Mouse (Mus musculus): ENCODE data around the gene Ank3. TPM values are rescaled to one million over a fixed set of nuclear protein-coding genes. Genes with fewer than 3 reads are reported as not detected.

Gene Ank3
- polyA plus RNA-seq, 1 experiment: 1.2 TPM

- Histone ChIP-seq H3K27ac (ENCODE audit: insufficient read depth, low read length) (no peak overlapping the region), H3K27me3 (ENCODE audit: control insufficient read depth, insufficient read depth, low read length) (no peaks in the 10 kb centered on the region), H3K4me3 (ENCODE audit: extremely low read depth, insufficient read depth, insufficient read length) (no peak overlapping the region), H3K36me3 (ENCODE audit: control insufficient read depth, insufficient read depth, low read length) (no peaks in the 10 kb centered on the region), H3K4me1 (ENCODE audit: control insufficient read depth, insufficient read depth, insufficient read length) (no peaks in the 10 kb centered on the region)
- DNase-seq (ENCODE audit: low read depth in 1 of 2, low spot score in 2 of 2): no peak
- WGBS: 87% methylated on average over 11 of the region's 11 CpGs
- no peak for TF ChIP-seq POLR2A (IDR thresholded peaks at IDR 0.05; ENCODE audit: low read depth, low read length)
- TF ChIP-seq CTCF (IDR thresholded peaks at IDR 0.05; ENCODE audit: extremely low read depth, insufficient read depth, insufficient read length, insufficient replicate concordance): no peak
Observed at GRCm38 (mm10) chr10:69753464-69753863, 354.9 kb downstream of the Ank3 start.

- WGBS: 70% methylated on average over 4 of the region's 4 CpGs
- H3K4me3 ChIP-seq (ENCODE audit: extremely low read depth, insufficient read depth, insufficient read length): no peak overlapping the region
- no peak overlapping the region for H3K27ac ChIP-seq (ENCODE audit: insufficient read depth, low read length)
- H3K27me3 ChIP-seq (ENCODE audit: control insufficient read depth, insufficient read depth, low read length): no peaks in the 10 kb centered on the region
- no peak for DNase-seq (ENCODE audit: low read depth in 1 of 2, low spot score in 2 of 2)
- TF ChIP-seq CTCF (IDR thresholded peaks at IDR 0.05; ENCODE audit: extremely low read depth, insufficient read depth, insufficient read length, insufficient replicate concordance) (no peak), POLR2A (IDR thresholded peaks at IDR 0.05; ENCODE audit: low read depth, low read length) (no peak)
- H3K36me3 ChIP-seq (ENCODE audit: control insufficient read depth, insufficient read depth, low read length): no peaks in the 10 kb centered on the region
- H3K4me1 ChIP-seq (ENCODE audit: control insufficient read depth, insufficient read depth, insufficient read length): no peaks in the 10 kb centered on the region
Observed at GRCm38 (mm10) chr10:69756956-69757672, 358.5 kb downstream of the Ank3 start.

- Histone ChIP-seq H3K27ac (ENCODE audit: insufficient read depth, low read length) (no peak overlapping the region), H3K27me3 (ENCODE audit: control insufficient read depth, insufficient read depth, low read length) (no peaks in the 10 kb centered on the region), H3K36me3 (ENCODE audit: control insufficient read depth, insufficient read depth, low read length) (no peaks in the 10 kb centered on the region), H3K4me1 (ENCODE audit: control insufficient read depth, insufficient read depth, insufficient read length) (no peaks in the 10 kb centered on the region), H3K4me3 (ENCODE audit: extremely low read depth, insufficient read depth, insufficient read length) (no peak overlapping the region)
- DNase-seq (ENCODE audit: low read depth in 1 of 2, low spot score in 2 of 2): no peak
- TF ChIP-seq CTCF (IDR thresholded peaks at IDR 0.05; ENCODE audit: extremely low read depth, insufficient read depth, insufficient read length, insufficient replicate concordance) (no peak), POLR2A (IDR thresholded peaks at IDR 0.05; ENCODE audit: low read depth, low read length) (no peak)
- 81% methylated on average over 7 of the region's 7 CpGs for WGBS
Observed at GRCm38 (mm10) chr10:69762977-69763376, 364.4 kb downstream of the Ank3 start.

GRCm38 (mm10) chr10:69764402-69764801 is 365.8 kb downstream of the Ank3 start:
- DNase-seq (ENCODE audit: low read depth in 1 of 2, low spot score in 2 of 2): no peak
- Histone ChIP-seq H3K4me3 (ENCODE audit: extremely low read depth, insufficient read depth, insufficient read length) (no peak overlapping the region), H3K27me3 (ENCODE audit: control insufficient read depth, insufficient read depth, low read length) (no peaks in the 10 kb centered on the region), H3K27ac (ENCODE audit: insufficient read depth, low read length) (no peak overlapping the region), H3K4me1 (ENCODE audit: control insufficient read depth, insufficient read depth, insufficient read length) (no peaks in the 10 kb centered on the region), H3K36me3 (ENCODE audit: control insufficient read depth, insufficient read depth, low read length) (no peaks in the 10 kb centered on the region)
- WGBS: 75% methylated on average over 4 of the region's 4 CpGs
- TF ChIP-seq POLR2A (IDR thresholded peaks at IDR 0.05; ENCODE audit: low read depth, low read length): no peak
- TF ChIP-seq CTCF (IDR thresholded peaks at IDR 0.05; ENCODE audit: extremely low read depth, insufficient read depth, insufficient read length, insufficient replicate concordance): no peak

GRCm38 (mm10) chr10:69777065-69777645 is 378.6 kb downstream of the Ank3 start:
- no peaks in the 10 kb centered on the region for H3K36me3 ChIP-seq (ENCODE audit: control insufficient read depth, insufficient read depth, low read length)
- no peak overlapping the region for H3K27ac ChIP-seq (ENCODE audit: insufficient read depth, low read length)
- DNase-seq (ENCODE audit: low read depth in 1 of 2, low spot score in 2 of 2): no peak
- H3K4me1 ChIP-seq (ENCODE audit: control insufficient read depth, insufficient read depth, insufficient read length): no peaks in the 10 kb centered on the region
- H3K4me3 ChIP-seq (ENCODE audit: extremely low read depth, insufficient read depth, insufficient read length): no peak overlapping the region
- no peak for TF ChIP-seq CTCF (IDR thresholded peaks at IDR 0.05; ENCODE audit: extremely low read depth, insufficient read depth, insufficient read length, insufficient replicate concordance)
- no peak for TF ChIP-seq POLR2A (IDR thresholded peaks at IDR 0.05; ENCODE audit: low read depth, low read length)
- no peaks in the 10 kb centered on the region for H3K27me3 ChIP-seq (ENCODE audit: control insufficient read depth, insufficient read depth, low read length)
- 59% methylated on average over 12 of the region's 12 CpGs for WGBS

- Histone ChIP-seq H3K27me3 (ENCODE audit: control insufficient read depth, insufficient read depth, low read length) (no peaks in the 10 kb centered on the region), H3K4me1 (ENCODE audit: control insufficient read depth, insufficient read depth, insufficient read length) (no peaks in the 10 kb centered on the region), H3K27ac (ENCODE audit: insufficient read depth, low read length) (no peak overlapping the region), H3K4me3 (ENCODE audit: extremely low read depth, insufficient read depth, insufficient read length) (no peak overlapping the region), H3K36me3 (ENCODE audit: control insufficient read depth, insufficient read depth, low read length) (no peaks in the 10 kb centered on the region)
- DNase-seq (ENCODE audit: low read depth in 1 of 2, low spot score in 2 of 2): no peak
- WGBS: 83% methylated on average over 10 of the region's 11 CpGs
- TF ChIP-seq CTCF (IDR thresholded peaks at IDR 0.05; ENCODE audit: extremely low read depth, insufficient read depth, insufficient read length, insufficient replicate concordance): no peak
- no peak for TF ChIP-seq POLR2A (IDR thresholded peaks at IDR 0.05; ENCODE audit: low read depth, low read length)
Observed at GRCm38 (mm10) chr10:69777736-69778135, 379.2 kb downstream of the Ank3 start.

GRCm38 (mm10) chr10:69779246-69779645 is 380.7 kb downstream of the Ank3 start:
- Histone ChIP-seq H3K27me3 (ENCODE audit: control insufficient read depth, insufficient read depth, low read length) (no peaks in the 10 kb centered on the region), H3K36me3 (ENCODE audit: control insufficient read depth, insufficient read depth, low read length) (no peaks in the 10 kb centered on the region), H3K4me3 (ENCODE audit: extremely low read depth, insufficient read depth, insufficient read length) (no peak overlapping the region), H3K27ac (ENCODE audit: insufficient read depth, low read length) (no peak overlapping the region), H3K4me1 (ENCODE audit: control insufficient read depth, insufficient read depth, insufficient read length) (no peaks in the 10 kb centered on the region)
- WGBS: 74% methylated on average over 3 of the region's 3 CpGs
- TF ChIP-seq POLR2A (IDR thresholded peaks at IDR 0.05; ENCODE audit: low read depth, low read length): no peak
- no peak for DNase-seq (ENCODE audit: low read depth in 1 of 2, low spot score in 2 of 2)

Data from spleen, adult 2 months (tissue).